ENCODE assay signal across 12 mouse cellular contexts in the genomic region with DNA sequence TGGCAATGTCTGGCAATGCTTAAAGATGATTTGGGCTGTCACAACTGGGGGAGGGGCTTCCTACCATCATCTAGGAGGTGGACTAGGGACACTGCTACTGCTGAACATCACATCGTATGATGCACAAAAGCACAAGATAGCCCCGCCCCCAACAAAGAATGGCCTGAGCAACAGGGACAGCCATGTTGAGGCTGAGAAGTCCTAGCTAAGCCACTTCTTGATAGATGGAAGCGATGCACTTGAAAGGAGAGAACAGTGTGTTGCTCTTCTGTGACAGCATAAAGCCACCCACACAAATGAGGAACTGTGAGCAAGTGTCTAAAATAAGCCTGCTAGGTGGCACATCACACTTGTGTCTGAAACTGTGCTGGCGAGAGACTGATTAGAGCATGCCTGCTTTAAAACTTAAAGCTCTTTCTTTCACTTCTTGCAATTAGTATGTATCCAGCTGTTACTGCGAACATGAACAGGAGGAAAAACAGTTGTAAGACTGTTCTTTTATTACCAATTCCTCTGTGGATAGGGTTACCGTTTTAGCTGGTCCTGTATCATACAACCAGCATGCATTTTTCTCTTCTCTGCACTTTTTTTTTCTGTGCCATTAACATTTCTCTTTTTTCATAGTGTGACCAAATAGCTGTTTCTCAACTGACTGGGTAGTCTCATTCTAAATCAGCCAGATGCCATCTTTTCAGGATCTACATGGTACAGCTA.
DNase-seq lines count a peak whose midpoint lies in the region; ATAC-seq and TF ChIP-seq lines count a peak whose summit lies in the region.
"Had no signal": no experiment of that assay in that cellular context is flagged by ENCODE, and none has a peak within 500 bp of the region (broad histone marks: within the 10 kb centered on the region; RNA-seq: fewer than 3 reads in every experiment).

No protein-coding gene starts in this region.

- peak; percentile 6 to 13 for DNase-seq in layer of hippocampus, postnatal 14 days (ENCODE audit: low spot score in 2 of 2)
- DNase-seq in layer of hippocampus, adult 9-10 months (ENCODE audit: low spot score): no peak
- DNase-seq in left cerebral cortex, adult 11 months (ENCODE audit: low spot score): peak; percentile 56
- peak; percentile 22 for DNase-seq in right cerebral cortex, postnatal 25 days
- DNase-seq in embryo, embryonic 10 days (ENCODE audit: low spot score): no peak
- DNase-seq in thymus, adult 18-20 months: no peak
- DNase-seq: lung, postnatal 10 days; spleen, adult 18-20 months; thymus, postnatal 14 days had no signal

- H3K4me2 ChIP-seq in forebrain, embryonic 12.5 days: no peak overlapping the region
- no peak overlapping the region for H3K4me2 ChIP-seq in intestine, postnatal 0 days (replicated peaks; ENCODE audit: low read depth)
- H3K4me2 ChIP-seq: limb, embryonic 15.5 days had no signal

- peaks cover 6% of the 10 kb centered on the region; the same call in 1 of the 2 replicates for H3K4me1 ChIP-seq in forebrain, embryonic 12.5 days
- H3K4me1 ChIP-seq in intestine, postnatal 0 days (replicated peaks; ENCODE audit: control insufficient read depth, insufficient read depth, low read length): no peaks in the 10 kb centered on the region
- H3K4me1 ChIP-seq: limb, embryonic 15.5 days had no signal

- ATAC-seq in forebrain, embryonic 12.5 days (ENCODE audit: low FRiP score): peak; percentile 65; the same call in 1 of the 2 replicates
- no peak for ATAC-seq in intestine, postnatal 0 days

- peaks cover 45% of the 10 kb centered on the region for H3K27me3 ChIP-seq in forebrain, embryonic 12.5 days
- peaks cover 2% of the 10 kb centered on the region; the same call in 1 of the 2 replicates for H3K27me3 ChIP-seq in intestine, postnatal 0 days (replicated peaks; ENCODE audit: control insufficient read depth, insufficient read depth, low read length)

- 62% methylated on average over 6 of the region's 6 CpGs for WGBS in forebrain, embryonic 12.5 days
- whole genome bisulfite sequencing in intestine, postnatal 0 days: 77% methylated on average over 6 of the region's 6 CpGs

- no peaks in the 10 kb centered on the region for H3K9me3 ChIP-seq in forebrain, embryonic 12.5 days
- H3K9me3 ChIP-seq in intestine, postnatal 0 days (ENCODE audit: control insufficient read depth): no peaks in the 10 kb centered on the region
- H3K9me3 ChIP-seq: limb, embryonic 15.5 days had no signal

- H3K4me3 ChIP-seq in forebrain, embryonic 12.5 days (replicated peaks): no peak overlapping the region
- no peak overlapping the region for H3K4me3 ChIP-seq in intestine, postnatal 0 days (ENCODE audit: low read depth, low read length)
- H3K4me3 ChIP-seq: limb, embryonic 15.5 days had no signal

- no peak overlapping the region for H3K9ac ChIP-seq in forebrain, embryonic 12.5 days
- no peak overlapping the region for H3K9ac ChIP-seq in intestine, postnatal 0 days (ENCODE audit: low read depth, low read length)
- H3K9ac ChIP-seq: limb, embryonic 15.5 days had no signal

- H3K27ac ChIP-seq in forebrain, embryonic 12.5 days: no peak overlapping the region
- no peak overlapping the region for H3K27ac ChIP-seq in intestine, postnatal 0 days (ENCODE audit: low read depth, low read length)
- H3K27ac ChIP-seq: limb, embryonic 15.5 days had no signal

- no peaks in the 10 kb centered on the region for H3K36me3 ChIP-seq in forebrain, embryonic 12.5 days (replicated peaks)
- H3K36me3 ChIP-seq in intestine, postnatal 0 days (ENCODE audit: control insufficient read depth, insufficient read depth): no peaks in the 10 kb centered on the region
- H3K36me3 ChIP-seq: limb, embryonic 15.5 days had no signal

- no peak for TF ChIP-seq CTCF in intestine, postnatal 0 days (IDR thresholded peaks at IDR 0.05; ENCODE audit: low read depth)

Comparison
In these comparisons a context has a peak if more than half of its experiments do, and no peak if none do; other contexts are left out.
1. DNase-seq: peak in layer of hippocampus, postnatal 14 days (2 of 2), left cerebral cortex, adult 11 months (single experiment) and right cerebral cortex, postnatal 25 days (single experiment); none in layer of hippocampus, adult 9-10 months (single experiment), embryo, embryonic 10 days (single experiment) and thymus, adult 18-20 months (0 of 2).